Mouse (Mus musculus) forebrain, postnatal 0 days (tissue): ENCODE results near the gene Ppp1r2. TPM values are rescaled to one million over a fixed set of nuclear protein-coding genes. Genes with fewer than 3 reads are reported as not detected.

Experiments used
- ATAC-seq: fragments of 200-750 bp; cut with Nextera tagmentation; 2 replicates; pipeline ENCODE4 v1.8.0; 2017; ENCODE audit warnings: mild to moderate bottlenecking, moderate library complexity
- DNase-seq: peaks from one replicate; pipeline ENCODE4 v3.0.0-alpha.2; 2015
- H3K27ac ChIP-seq: fragments of 300-500 bp; sonication (generic); 2 replicates; pipeline ENCODE4 v1.5.1; 2014; ENCODE audit warnings: low read depth, mild to moderate bottlenecking, antibody characterized with exemption, low read length, moderate library complexity, mixed read lengths
- H3K27me3 ChIP-seq: fragments of 300-500 bp; sonication (generic); 2 replicates; pipeline ENCODE4 v1.6.1; 2014; ENCODE audit warnings: mild to moderate bottlenecking, low read length, mixed read lengths; ENCODE audit not compliant: insufficient read depth
- H3K36me3 ChIP-seq: fragments of 300-500 bp; sonication (generic); 2 replicates; pipeline ENCODE4 v1.6.1; 2014; ENCODE audit warnings: mild to moderate bottlenecking, moderate library complexity; ENCODE audit not compliant: insufficient read depth
- H3K4me1 ChIP-seq: fragments of 300-500 bp; sonication (generic); 2 replicates; pipeline ENCODE4 v1.6.1; 2014; ENCODE audit warnings: antibody characterized with exemption; ENCODE audit not compliant: insufficient read depth
- H3K4me2 ChIP-seq: fragments of 300-500 bp; sonication (generic); 2 replicates; pipeline ENCODE4 v1.6.1; 2014; ENCODE audit warnings: low read depth, mild to moderate bottlenecking, moderate library complexity
- H3K4me3 ChIP-seq: fragments of 300-500 bp; sonication (generic); 2 replicates; pipeline ENCODE4 v1.5.1; 2014; ENCODE audit warnings: low read depth, low read length, mixed read lengths
- H3K9ac ChIP-seq: fragments of 300-500 bp; sonication (generic); 2 replicates; pipeline ENCODE4 v1.6.1; 2014; ENCODE audit warnings: mild to moderate bottlenecking
- H3K9me3 ChIP-seq: fragments of 300-500 bp; sonication (generic); 2 replicates; pipeline ENCODE4 v1.6.1; 2016; ENCODE audit warnings: low read length
- CTCF ChIP-seq: sonication (generic); IDR thresholded peaks from 2 replicates; pipeline ENCODE4 v1.5.1; 2016; ENCODE audit warnings: antibody characterized with exemption, control low read depth, low read depth
- WGBS: fragments of 180-500 bp; shearing (Covaris S2); extraction: QIAGEN DNeasy Blood & Tissue Kit; methylation state at CpG from one replicate; pipeline ENCODE4 v1.1.7; 2014; 5-methylcytosine and 5-hydroxymethylcytosine counted together
- polyA plus RNA-seq: library from polyadenylated mRNA; unstranded; fragments of >200 nt; fragmentation: Nextera tagmentation; extraction: Ambion mirVana; gene quantifications from 2 replicates; pipeline ENCODE4 v1.2.1, GENCODE M21; 2015
- total RNA-seq: library from RNA; depleted of rRNA; stranded (reverse); fragments of >200 nt; gene quantifications from 2 replicates; pipeline ENCODE4 v1.2.3, GENCODE M21; 2014

The Ppp1r2 gene
- total and polyA plus RNA-seq, 2 experiments from 2014 or later: 75.5 to 101 TPM

- Histone ChIP-seq H3K27ac (no peak overlapping the region; the same call in 1 of the 2 replicates), H3K4me3 (no peak overlapping the region), H3K4me2 (no peak overlapping the region), H3K27me3 (no peaks in the 10 kb centered on the region), H3K9ac (no peak overlapping the region), H3K9me3 (no peaks in the 10 kb centered on the region), H3K36me3 (no peaks in the 10 kb centered on the region), H3K4me1 (no peaks in the 10 kb centered on the region)
- 75% methylated on average over 4 of the region's 4 CpGs for WGBS
- no peak for TF ChIP-seq CTCF
- ATAC-seq (no peak), DNase-seq (no peak)
These were observed 40.2 kb upstream of the Ppp1r2 start for GRCm38 (mm10) chr16:31315294-31315693.

- ATAC-seq (no peak), DNase-seq (no peak)
- Histone ChIP-seq H3K9me3 (no peaks in the 10 kb centered on the region), H3K4me1 (no peaks in the 10 kb centered on the region), H3K27me3 (no peaks in the 10 kb centered on the region), H3K9ac (no peak within 1 kb of the TSS), H3K4me3 (no peak within 1 kb of the TSS), H3K27ac (peak within 1 kb of the TSS; percentile 50), H3K4me2 (no peak within 1 kb of the TSS), H3K36me3 (no peaks in the 10 kb centered on the region)
- 46% methylated on average over 9 of the region's 9 CpGs for WGBS
- no peak for TF ChIP-seq CTCF
These were observed 39.6 kb upstream of the Ppp1r2 start, which contains the start of gene Apod for GRCm38 (mm10) chr16:31314497-31315233. Gene Apod (minus strand): TSS chr16:31314808.

- Histone ChIP-seq H3K9me3 (no peaks in the 10 kb centered on the region), H3K9ac (no peak overlapping the region), H3K4me2 (no peak overlapping the region), H3K27ac (no peak overlapping the region), H3K4me3 (no peak overlapping the region), H3K4me1 (no peaks in the 10 kb centered on the region), H3K27me3 (no peaks in the 10 kb centered on the region), H3K36me3 (no peaks in the 10 kb centered on the region)
- no peak for DNase-seq
- ATAC-seq: no peak
- WGBS: 78% methylated on average over 2 of the region's 2 CpGs
- no peak for TF ChIP-seq CTCF
These were observed 38.5 kb upstream of the Ppp1r2 start for GRCm38 (mm10) chr16:31313611-31314010.

GRCm38 (mm10) chr16:31312296-31312695, 37.2 kb upstream of the Ppp1r2 start:
- 54% methylated on average over 3 of the region's 3 CpGs for WGBS
- no peaks in the 10 kb centered on the region for H3K4me1 ChIP-seq
- no peak overlapping the region for H3K27ac ChIP-seq
- no peak overlapping the region for H3K9ac ChIP-seq
- no peak for TF ChIP-seq CTCF
- DNase-seq: no peak
- peak; percentile 38; the same call in 1 of the 2 replicates for ATAC-seq
- H3K27me3 ChIP-seq: no peaks in the 10 kb centered on the region
- no peaks in the 10 kb centered on the region for H3K9me3 ChIP-seq
- no peaks in the 10 kb centered on the region for H3K36me3 ChIP-seq
- H3K4me2 ChIP-seq: no peak overlapping the region
- H3K4me3 ChIP-seq: no peak overlapping the region

- H3K9ac ChIP-seq: no peak overlapping the region
- no peaks in the 10 kb centered on the region for H3K4me1 ChIP-seq
- no peak overlapping the region for H3K27ac ChIP-seq
- no peak for TF ChIP-seq CTCF
- no peaks in the 10 kb centered on the region for H3K9me3 ChIP-seq
- DNase-seq (no peak), ATAC-seq (no peak)
- H3K27me3 ChIP-seq: no peaks in the 10 kb centered on the region
- H3K4me2 ChIP-seq: no peak overlapping the region
- no peak overlapping the region for H3K4me3 ChIP-seq
- no peaks in the 10 kb centered on the region for H3K36me3 ChIP-seq
- WGBS: 77% methylated on average over 5 of the region's 5 CpGs
These were observed 30.3 kb upstream of the Ppp1r2 start for GRCm38 (mm10) chr16:31305199-31305919.

- DNase-seq (no peak), ATAC-seq (no peak)
- H3K4me3 ChIP-seq: no peak overlapping the region
- H3K4me1 ChIP-seq: no peaks in the 10 kb centered on the region
- no peak overlapping the region for H3K4me2 ChIP-seq
- no peaks in the 10 kb centered on the region for H3K9me3 ChIP-seq
- H3K27me3 ChIP-seq: no peaks in the 10 kb centered on the region
- no peak overlapping the region for H3K27ac ChIP-seq
- WGBS: 71% methylated on average over 10 of the region's 10 CpGs
- no peaks in the 10 kb centered on the region for H3K36me3 ChIP-seq
- TF ChIP-seq CTCF: no peak
- H3K9ac ChIP-seq: no peak overlapping the region
These were observed 28.2 kb upstream of the Ppp1r2 start for GRCm38 (mm10) chr16:31303276-31303675.

- 71% methylated on average over 6 of the region's 6 CpGs for WGBS
- H3K4me2 ChIP-seq: no peak overlapping the region
- H3K4me1 ChIP-seq: no peaks in the 10 kb centered on the region
- no peaks in the 10 kb centered on the region for H3K36me3 ChIP-seq
- H3K4me3 ChIP-seq: no peak overlapping the region
- no peak for ATAC-seq
- no peak overlapping the region for H3K27ac ChIP-seq
- H3K27me3 ChIP-seq: no peaks in the 10 kb centered on the region
- TF ChIP-seq CTCF: no peak
- H3K9ac ChIP-seq: no peak overlapping the region
- no peaks in the 10 kb centered on the region for H3K9me3 ChIP-seq
- no peak for DNase-seq
These were observed 25.9 kb upstream of the Ppp1r2 start for GRCm38 (mm10) chr16:31300883-31301532.
